Mouse (Mus musculus): ENCODE measurements at regions not wholly inside any gene's neighbourhood (a gene's known extent, or its start where the extent isn't known, plus 50 kb on each side); places are given as distances from the start of the nearest gene placed in this dataset.

GRCm38 (mm10) chr3:37886705-37887454 is 162.6 kb upstream of the Gm5148 start:
- no peak for DNase-seq (ENCODE audit: low read depth, low spot score)

GRCm38 (mm10) chr3:37885776-37886175 is 161.5 kb upstream of the Gm5148 start:
- no peak for DNase-seq (ENCODE audit: low read depth, low spot score)

GRCm38 (mm10) chr3:37882417-37882816 is 158.1 kb upstream of the Gm5148 start:
- DNase-seq (ENCODE audit: low read depth, low spot score): peak; percentile 28

GRCm38 (mm10) chr3:37881016-37881415 is 156.7 kb upstream of the Gm5148 start:
- no peak for DNase-seq (ENCODE audit: low read depth, low spot score)

GRCm38 (mm10) chr3:37879056-37879455 is 154.8 kb upstream of the Gm5148 start:
- no peak for DNase-seq (ENCODE audit: low read depth, low spot score)

- DNase-seq (ENCODE audit: low read depth, low spot score): peak; percentile 34
Measured at GRCm38 (mm10) chr3:37876016-37876765, 151.9 kb upstream of the Gm5148 start.

GRCm38 (mm10) chr3:37875331-37876015 is 151.2 kb upstream of the Gm5148 start:
- peak; percentile 99 for DNase-seq (ENCODE audit: low read depth, low spot score)

GRCm38 (mm10) chr3:37874864-37875263 is 150.6 kb upstream of the Gm5148 start:
- peak; percentile 73 for DNase-seq (ENCODE audit: low read depth, low spot score)

GRCm38 (mm10) chr3:37874346-37874745 is 150.1 kb upstream of the Gm5148 start:
- peak; percentile 17 for DNase-seq (ENCODE audit: low read depth, low spot score)

GRCm38 (mm10) chr3:37872329-37872728 is 148.0 kb upstream of the Gm5148 start:
- no peak for DNase-seq (ENCODE audit: low read depth, low spot score)

GRCm38 (mm10) chr3:37871076-37871475 is 146.8 kb upstream of the Gm5148 start:
- no peak for DNase-seq (ENCODE audit: low read depth, low spot score)

- peak; percentile 31 for DNase-seq (ENCODE audit: low read depth, low spot score)
Measured at GRCm38 (mm10) chr3:37868454-37868853, 144.2 kb upstream of the Gm5148 start.

- DNase-seq (ENCODE audit: low read depth, low spot score): no peak
Measured at GRCm38 (mm10) chr3:37862756-37863155, 138.5 kb upstream of the Gm5148 start.

GRCm38 (mm10) chr3:37860715-37861461 is 136.6 kb upstream of the Gm5148 start:
- no peak for DNase-seq (ENCODE audit: low read depth, low spot score)

- DNase-seq (ENCODE audit: low read depth, low spot score): peak; percentile 48
Measured at GRCm38 (mm10) chr3:37860034-37860714, 135.9 kb upstream of the Gm5148 start.

- DNase-seq (ENCODE audit: low read depth, low spot score): no peak
Measured at GRCm38 (mm10) chr3:37858624-37859302, 134.5 kb upstream of the Gm5148 start.

GRCm38 (mm10) chr3:37846191-37847003 is 122.1 kb upstream of the Gm5148 start:
- DNase-seq (ENCODE audit: low read depth, low spot score): no peak

GRCm38 (mm10) chr3:37845313-37846023 is 121.2 kb upstream of the Gm5148 start:
- DNase-seq (ENCODE audit: low read depth, low spot score): peak; percentile 83

GRCm38 (mm10) chr3:37844731-37845312 is 120.5 kb upstream of the Gm5148 start:
- no peak for DNase-seq (ENCODE audit: low read depth, low spot score)
